Mouse (Mus musculus) left cerebral cortex, postnatal 25 days (tissue): ENCODE measurements around the gene Sdc4. TPM values are rescaled to one million over a fixed set of nuclear protein-coding genes. Genes with fewer than 3 reads are reported as not detected.

Experiments used
- DNase-seq, 2 experiments: peaks; one replicate each; pipeline ENCODE4 v3.0.0; 2022; ENCODE audit warnings: low spot score in 2 of 2, mixed read lengths in 1 of 2
- intact Hi-C: fragments of 180-260 bp; cut with DNase I; formaldehyde crosslinking; loops from one replicate; pipeline ENCODE4 v1.15.1; 2025
- total RNA-seq, 2 experiments: library from RNA; stranded (reverse); gene quantifications; 2 replicates each; pipeline ENCODE4 v1.2.3; 2021

Sdc4 gene
- 10 to 100 TPM; 86.7 to 90.7 TPM for total RNA-seq

- DNase-seq: no peak
- intact Hi-C loops: no loop called here
Observed at GRCm38 (mm10) chr2:164443460-164444000, at the start of gene Sdc4. Gene Sdc4 (minus strand): TSS chr2:164443887.

GRCm38 (mm10) chr2:164487812-164488211 is 44.1 kb upstream of the Sdc4 start:
- peak; percentile 31 to 46 for DNase-seq
- intact Hi-C loops: loop anchor here (2.0 to 5.0 kb wide), 2 partner anchors 27 to 69 kb away; partner anchors contain the start of gene Gm20458

GRCm38 (mm10) chr2:164487115-164487527 is 43.4 kb upstream of the Sdc4 start:
- peak in 1 of 2 experiments; percentile 21 for DNase-seq
- intact Hi-C loops: loop anchor here (2.0 to 5.0 kb wide), 2 partner anchors 26 to 70 kb away; partner anchors contain the start of gene Gm20458

- peak; percentile 85 for DNase-seq
- intact Hi-C loops: loop anchor here (2.0 to 5.0 kb wide), 2 partner anchors 26 to 71 kb away; partner anchors contain the start of gene Gm20458
Observed at GRCm38 (mm10) chr2:164486258-164487114, 42.8 kb upstream of the Sdc4 start.

- peak; percentile 41 to 67 for DNase-seq
Observed at GRCm38 (mm10) chr2:164485681-164486257, 42.1 kb upstream of the Sdc4 start, which contains the start of gene Dbndd2. Gene Dbndd2 (plus strand): TSS chr2:164486106.

GRCm38 (mm10) chr2:164473624-164474023 is 29.9 kb upstream of the Sdc4 start, which contains the start of gene Trp53tg5:
Gene Trp53tg5 (minus strand): TSS chr2:164473724.
- intact Hi-C loops: no loop called here
- no peak for DNase-seq

More at GRCm38 (mm10) chr2:164485681-164486257, 42.1 kb upstream of the Sdc4 start, which contains the start of gene Dbndd2:
- intact Hi-C loops: loop anchor here (2.0 to 5.0 kb wide), 2 partner anchors 25 to 72 kb away; partner anchors contain the start of gene Gm20458

GRCm38 (mm10) chr2:164470254-164470653 is 26.6 kb upstream of the Sdc4 start:
- DNase-seq: peak; percentile 54 to 65
- intact Hi-C loops: no loop called here

- no peak for DNase-seq
- intact Hi-C loops: no loop called here
Observed at GRCm38 (mm10) chr2:164466787-164467186, 23.1 kb upstream of the Sdc4 start.

- intact Hi-C loops: no loop called here
- DNase-seq: no peak
Observed at GRCm38 (mm10) chr2:164465161-164465560, 21.5 kb upstream of the Sdc4 start.

- DNase-seq: peak; percentile 96 to 99
- intact Hi-C loops: loop anchor here (2.0 to 5.0 kb wide), 2 partner anchors 26 to 56 kb away; partner anchors contain the start of gene Dbndd2
Observed at GRCm38 (mm10) chr2:164460745-164461551, 17.3 kb upstream of the Sdc4 start, which contains the start of gene Gm20458. Gene Gm20458 (plus strand): TSS chr2:164460967.

- no peak for DNase-seq
Observed at GRCm38 (mm10) chr2:164458535-164458934, 14.8 kb upstream of the Sdc4 start.

GRCm38 (mm10) chr2:164457942-164458341 is 14.3 kb upstream of the Sdc4 start:
- DNase-seq: no peak
- intact Hi-C loops: loop anchor here (2.0 to 5.0 kb wide), 2 partner anchors 41 to 99 kb away; no protein-coding TSS in a partner anchor

More at GRCm38 (mm10) chr2:164458535-164458934, 14.8 kb upstream of the Sdc4 start:
- intact Hi-C loops: loop anchor here (5.0 kb wide), 1 partner anchor 99 kb away; no protein-coding TSS in a partner anchor

GRCm38 (mm10) chr2:164456864-164457300 is 13.2 kb upstream of the Sdc4 start, which contains the start of gene Sys1:
Gene Sys1 (plus strand): TSS chr2:164456964.
- intact Hi-C loops: loop anchor here (2.0 to 5.0 kb wide), 2 partner anchors 40 to 100 kb away; no protein-coding TSS in a partner anchor
- peak; percentile 53 to 66 for DNase-seq

GRCm38 (mm10) chr2:164456413-164456812 is 12.7 kb upstream of the Sdc4 start:
- DNase-seq: no peak
- intact Hi-C loops: loop anchor here (2.0 to 5.0 kb wide), 2 partner anchors 40 to 101 kb away; no protein-coding TSS in a partner anchor

GRCm38 (mm10) chr2:164455421-164456190 is 11.9 kb upstream of the Sdc4 start:
- intact Hi-C loops: loop anchor here (2.0 to 5.0 kb wide), 2 partner anchors 39 to 102 kb away; no protein-coding TSS in a partner anchor

GRCm38 (mm10) chr2:164454846-164455245 is 11.2 kb upstream of the Sdc4 start:
- peak; percentile 82 to 97 for DNase-seq
- intact Hi-C loops: loop anchor here (5.0 kb wide), 1 partner anchor 102 kb away; no protein-coding TSS in a partner anchor

More at GRCm38 (mm10) chr2:164455421-164456190, 11.9 kb upstream of the Sdc4 start:
- DNase-seq: no peak

GRCm38 (mm10) chr2:164453887-164454500 is 10.3 kb upstream of the Sdc4 start:
- DNase-seq: no peak
- intact Hi-C loops: no loop called here
